Mouse (Mus musculus) embryo, embryonic 9.5 days (tissue): ENCODE results near the gene Dpp6.

Source experiments
- DNase-seq: peaks from one replicate; pipeline ENCODE4 v3.0.0-alpha.2; 2017; ENCODE audit errors: extremely low spot score

The Dpp6 gene

DNA sequence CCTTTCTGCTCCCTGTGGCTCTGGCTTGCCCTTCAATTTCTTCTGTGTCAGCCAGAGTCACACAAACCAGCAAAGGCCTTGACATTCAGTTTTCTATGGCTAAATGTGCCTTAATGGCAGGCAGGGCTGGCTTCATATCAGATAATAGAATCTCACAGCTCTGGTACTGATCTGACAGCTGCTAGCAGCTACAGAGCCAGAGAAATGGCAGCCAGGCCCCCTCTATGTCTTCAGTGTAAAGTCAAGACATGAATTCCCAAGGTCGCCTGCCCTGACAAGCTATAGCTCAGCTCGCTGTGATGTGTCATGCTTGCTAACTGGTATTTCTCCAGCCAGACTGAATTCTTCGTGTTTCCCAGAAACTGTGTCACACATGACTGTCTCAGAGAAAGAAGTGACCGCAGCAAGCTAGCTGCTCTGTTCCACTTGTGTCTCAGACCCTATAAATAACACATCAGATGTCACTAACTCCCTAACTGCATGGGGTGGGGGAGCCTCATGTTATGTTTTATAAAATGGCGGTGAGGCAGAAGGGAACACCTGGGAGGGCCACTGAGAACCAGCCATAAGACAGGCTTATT lies 915.4 kb downstream of the Dpp6 start:
- DNase-seq: no peak

DNA sequence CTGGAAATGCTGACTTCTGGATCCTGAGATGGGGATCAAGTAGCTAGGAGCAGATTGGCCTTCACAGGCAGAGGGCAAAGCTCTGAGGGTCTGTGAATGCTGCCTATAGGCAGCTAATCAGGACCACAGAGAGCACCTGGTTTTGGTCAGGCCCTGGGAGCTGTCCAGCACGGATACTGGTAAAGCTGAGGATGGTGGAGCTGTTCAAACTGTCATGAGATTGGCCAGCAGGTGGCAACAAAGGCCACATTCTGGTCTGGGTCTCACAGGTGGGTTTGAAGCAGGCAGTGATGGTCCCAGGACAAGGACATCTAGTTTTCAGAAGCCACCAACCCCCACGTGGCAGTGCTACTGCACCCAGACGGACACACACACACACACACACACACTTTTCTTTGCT lies 920.2 kb downstream of the Dpp6 start:
- peak; percentile 69 for DNase-seq

DNA sequence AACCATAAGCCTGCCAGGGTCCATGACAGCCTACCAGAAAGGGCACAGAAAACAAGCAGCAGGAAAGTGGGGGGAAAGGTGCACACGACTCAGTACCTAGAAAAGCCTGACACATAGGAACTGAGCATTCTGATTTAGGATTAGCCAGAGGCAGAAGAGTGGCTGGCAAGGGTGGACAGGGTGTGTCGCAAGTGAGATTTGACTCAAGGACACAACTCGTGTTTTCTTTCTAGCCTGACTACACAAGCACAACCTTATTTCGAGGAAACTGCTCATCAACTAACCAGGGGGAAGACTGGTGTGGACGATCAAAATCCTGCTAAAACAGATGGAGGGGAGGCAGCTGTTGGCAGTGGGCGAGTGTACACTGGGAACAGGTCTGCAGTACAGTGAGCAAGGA lies 922.2 kb downstream of the Dpp6 start:
- no peak for DNase-seq

DNA sequence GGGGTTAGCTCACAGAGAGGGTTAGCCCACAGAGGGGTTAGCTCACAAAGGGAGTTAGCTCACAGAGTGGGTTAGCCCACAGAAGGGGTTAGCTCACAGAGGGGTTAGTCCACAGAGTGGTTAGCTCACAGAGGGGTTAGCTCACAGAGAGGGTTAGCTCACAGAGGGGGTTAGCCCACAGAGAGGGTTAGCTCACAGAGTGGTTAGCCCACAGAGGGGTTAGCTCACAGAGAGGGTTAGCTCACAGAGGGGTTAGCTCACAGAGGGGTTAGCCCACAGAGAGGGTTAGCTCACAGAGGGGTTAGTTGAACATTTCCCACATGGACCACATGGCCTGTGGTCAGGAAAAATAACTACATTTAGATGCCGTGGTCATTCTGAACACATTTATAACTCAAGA lies 927.9 kb downstream of the Dpp6 start:
- DNase-seq: no peak

DNA sequence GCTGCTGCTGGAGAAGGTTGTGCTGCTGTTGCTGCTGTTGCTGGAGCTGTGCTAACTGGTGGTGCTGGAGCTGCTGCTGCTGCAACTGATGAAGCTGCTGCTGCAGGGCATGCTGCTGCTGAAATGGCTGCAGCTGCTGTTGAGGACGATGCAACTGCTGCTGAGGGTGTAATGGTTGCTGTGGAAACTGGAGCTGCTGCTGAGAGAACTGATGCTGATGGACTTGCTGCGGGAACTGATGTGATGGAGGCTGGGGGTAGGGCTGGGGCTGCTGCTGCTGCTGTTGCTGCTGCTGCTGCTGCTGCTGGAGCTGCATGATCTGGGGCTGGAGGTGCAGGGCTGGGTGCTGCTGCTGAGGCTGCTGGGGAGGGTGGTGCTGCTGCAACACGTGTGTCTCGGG lies 948.8 kb downstream of the Dpp6 start:
- DNase-seq: no peak

DNA sequence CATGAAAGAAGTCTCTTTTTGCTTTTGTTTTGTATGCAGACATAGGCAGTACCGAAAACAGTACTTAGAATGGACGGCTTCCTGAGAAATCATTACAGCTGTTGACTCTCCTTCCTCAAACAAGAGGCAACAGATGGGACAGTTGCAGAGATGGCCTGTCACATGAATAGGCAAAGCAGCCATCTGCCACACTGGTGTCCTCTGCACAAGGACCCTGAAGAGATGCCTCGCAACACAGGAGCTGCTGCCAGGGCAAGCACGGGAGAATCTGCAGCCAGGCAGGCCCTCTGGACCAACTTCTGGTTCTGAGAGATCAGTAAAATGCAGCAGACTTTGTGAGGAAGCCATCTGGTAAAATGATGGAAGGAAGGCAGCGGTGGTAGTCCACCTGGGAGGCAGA lies 950.9 kb downstream of the Dpp6 start:
- no peak for DNase-seq
